ENCODE assay signal across 19 mouse cellular contexts in genomic region chr4:53452976-53453889, GRCm38 (mm10). TPM values are rescaled to one million over a fixed set of nuclear protein-coding genes. Genes with fewer than 3 reads are reported as not detected.
DNase-seq lines count a peak whose midpoint lies in the region; ATAC-seq and TF ChIP-seq lines count a peak whose summit lies in the region.
"Had no signal": no experiment of that assay in that cellular context is flagged by ENCODE, and none has a peak within 500 bp of the region (broad histone marks: within the 10 kb centered on the region; RNA-seq: fewer than 3 reads in every experiment).

No protein-coding gene starts in this region.

- in situ Hi-C loops in ES-E14 (cut with MboI; ENCODE audit: low sequenced_read_pairs in 2 of 2, unreplicated experiment in 2 of 2) = no loop called here

- H3K4me3 ChIP-seq in heart, embryonic 11.5 days (ENCODE audit: low read depth, low read length) = no peak overlapping the region
- H3K4me3 ChIP-seq in kidney, embryonic 15.5 days (replicated peaks) = no peak overlapping the region
- no peak overlapping the region for H3K4me3 ChIP-seq in ES-E14 (ENCODE audit: insufficient read depth in 1 of 2, low read depth in 1 of 2, low read length in 2 of 2, poor library complexity in 1 of 2, severe bottlenecking in 1 of 2)
- no peak overlapping the region for H3K4me3 ChIP-seq in intestine, postnatal 0 days (ENCODE audit: low read depth, low read length)
- H3K4me3 ChIP-seq: hindbrain, embryonic 12.5 days; neural tube, embryonic 15.5 days; stomach, embryonic 15.5 days had no signal

- no peaks in the 10 kb centered on the region for H3K36me3 ChIP-seq in heart, embryonic 11.5 days (ENCODE audit: control insufficient read depth, insufficient read depth, low read length)
- H3K36me3 ChIP-seq in kidney, embryonic 15.5 days = no peaks in the 10 kb centered on the region
- H3K36me3 ChIP-seq in ES-E14 (ENCODE audit: control insufficient read depth, insufficient read depth, low read length, poor library complexity, severe bottlenecking) = no peaks in the 10 kb centered on the region; the same call in 1 of the 2 replicates
- no peaks in the 10 kb centered on the region for H3K36me3 ChIP-seq in intestine, postnatal 0 days (ENCODE audit: control insufficient read depth, insufficient read depth)
- H3K36me3 ChIP-seq: hindbrain, embryonic 12.5 days; neural tube, embryonic 15.5 days; stomach, embryonic 15.5 days had no signal

- DNase-seq in heart, adult 9 months (ENCODE audit: low spot score in 2 of 2) = no peak
- DNase-seq in kidney, adult 8-10 months = no peak
- DNase-seq in ES-E14 (ENCODE audit: low read depth, low spot score) = no peak
- no peak for DNase-seq in frontal cortex, postnatal 14 days (ENCODE audit: low spot score in 2 of 2)
- DNase-seq in layer of hippocampus, postnatal 36 days = no peak
- DNase-seq: adrenal gland, postnatal 10 days; cerebellum, adult 8-10 months; gastrocnemius, postnatal 10 days; kidney, adult 18-20 months; layer of hippocampus, adult 9-11 months; liver, postnatal 0 days; thymus, postnatal 4 days had no signal

- WGBS in heart, embryonic 11.5 days (ENCODE audit: insufficient replicate concordance) = 36% methylated on average over 10 of the region's 10 CpGs
- 68% methylated on average over 10 of the region's 10 CpGs for WGBS in kidney, embryonic 15.5 days
- 42% methylated on average over 10 of the region's 10 CpGs for WGBS in intestine, postnatal 0 days

- no peaks in the 10 kb centered on the region for H3K27me3 ChIP-seq in heart, embryonic 11.5 days (ENCODE audit: control insufficient read depth, insufficient read depth, low read length)
- H3K27me3 ChIP-seq in kidney, embryonic 15.5 days = no peaks in the 10 kb centered on the region
- no peaks in the 10 kb centered on the region for H3K27me3 ChIP-seq in intestine, postnatal 0 days (replicated peaks; ENCODE audit: control insufficient read depth, insufficient read depth, low read length)
- H3K27me3 ChIP-seq: hindbrain, embryonic 12.5 days; neural tube, embryonic 15.5 days; stomach, embryonic 15.5 days had no signal

- H3K4me2 ChIP-seq in heart, embryonic 11.5 days = no peak overlapping the region; the same call in 1 of the 2 replicates
- no peak overlapping the region for H3K4me2 ChIP-seq in kidney, embryonic 15.5 days
- no peak overlapping the region for H3K4me2 ChIP-seq in intestine, postnatal 0 days (replicated peaks; ENCODE audit: low read depth)
- H3K4me2 ChIP-seq: hindbrain, embryonic 12.5 days; neural tube, embryonic 15.5 days; stomach, embryonic 15.5 days had no signal

- no peak for TF ChIP-seq CTCF in intestine, postnatal 0 days (IDR thresholded peaks at IDR 0.05; ENCODE audit: low read depth)

- peak; percentile 46; the same call in 1 of the 2 replicates for ATAC-seq in heart, embryonic 11.5 days (replicated peaks; ENCODE audit: insufficient number of reproducible peaks, low FRiP score, low TSS enrichment)
- no peak for ATAC-seq in kidney, embryonic 15.5 days (replicated peaks; ENCODE audit: low FRiP score)
- 0 out of 2 replicates have a peak, but pooled peaks have one; percentile 23 for ATAC-seq in intestine, postnatal 0 days
- ATAC-seq: forebrain, embryonic 16.5 days; liver, postnatal 0 days had no signal

- no peak overlapping the region for H3K9ac ChIP-seq in heart, embryonic 11.5 days (ENCODE audit: low read depth, low read length)
- no peak overlapping the region for H3K9ac ChIP-seq in kidney, embryonic 15.5 days
- H3K9ac ChIP-seq in ES-E14 (ENCODE audit: insufficient read depth, low read depth, low read length, poor library complexity, severe bottlenecking) = peak overlapping the region; percentile 40; the same call in 1 of the 2 replicates
- no peak overlapping the region for H3K9ac ChIP-seq in intestine, postnatal 0 days (ENCODE audit: low read depth, low read length)
- H3K9ac ChIP-seq: hindbrain, embryonic 12.5 days; liver, postnatal 0 days; neural tube, embryonic 15.5 days; stomach, embryonic 15.5 days had no signal

- H3K9me3 ChIP-seq in heart, embryonic 11.5 days (replicated peaks; ENCODE audit: control insufficient read depth, low read length) = no peaks in the 10 kb centered on the region
- H3K9me3 ChIP-seq in kidney, embryonic 15.5 days (replicated peaks) = no peaks in the 10 kb centered on the region
- H3K9me3 ChIP-seq in ES-E14 (ENCODE audit: control insufficient read depth, insufficient read depth, low read depth, low read length) = no peaks in the 10 kb centered on the region
- no peaks in the 10 kb centered on the region for H3K9me3 ChIP-seq in intestine, postnatal 0 days (ENCODE audit: control insufficient read depth)
- H3K9me3 ChIP-seq: hindbrain, embryonic 12.5 days; neural tube, embryonic 15.5 days; stomach, embryonic 15.5 days had no signal

- H3K4me1 ChIP-seq in heart, embryonic 11.5 days (ENCODE audit: control insufficient read depth, insufficient read depth, low read length) = peaks cover 30% of the 10 kb centered on the region
- peaks cover 37% of the 10 kb centered on the region for H3K4me1 ChIP-seq in kidney, embryonic 15.5 days
- peaks cover 1 to 24% of the 10 kb centered on the region in 2 experiments; a peak in 3 of 4 replicates for H3K4me1 ChIP-seq in ES-E14 (ENCODE audit: control insufficient read depth in 2 of 2, insufficient read depth in 2 of 2, low read length in 2 of 2, poor library complexity in 1 of 2)
- H3K4me1 ChIP-seq in intestine, postnatal 0 days (replicated peaks; ENCODE audit: control insufficient read depth, insufficient read depth, low read length) = peaks cover 10% of the 10 kb centered on the region; the same call in 1 of the 2 replicates
- H3K4me1 ChIP-seq: hindbrain, embryonic 12.5 days had no signal

- peak overlapping the region; percentile 77 for H3K27ac ChIP-seq in heart, embryonic 11.5 days (ENCODE audit: low read depth, low read length)
- H3K27ac ChIP-seq in kidney, embryonic 15.5 days = peak overlapping the region; percentile 76
- H3K27ac ChIP-seq in ES-E14 (ENCODE audit: insufficient read depth, low read depth, low read length, poor library complexity, severe bottlenecking) = peak overlapping the region; percentile 75; the same call in 1 of the 2 replicates
- no peak overlapping the region for H3K27ac ChIP-seq in intestine, postnatal 0 days (ENCODE audit: low read depth, low read length)
- H3K27ac ChIP-seq: hindbrain, embryonic 12.5 days; neural tube, embryonic 15.5 days; stomach, embryonic 15.5 days had no signal

TF ChIP-seq in ES-E14, 5 proteins besides CTCF, POLR2A, EP300 and RAD21:
- TF ChIP-seq HCFC1 (IDR thresholded peaks at IDR 0.05; ENCODE audit: borderline replicate concordance, insufficient read depth, low read length) (no peak), ZNF384 (IDR thresholded peaks at IDR 0.05; ENCODE audit: low read depth, low read length) (no peak), CHD2 (IDR thresholded peaks at IDR 0.05; ENCODE audit: low read depth, low read length) (no peak), ZC3H11A (IDR thresholded peaks at IDR 0.05; ENCODE audit: borderline replicate concordance, low read depth, low read length) (no peak), MAFK (IDR thresholded peaks at IDR 0.05; ENCODE audit: insufficient read depth, low read depth, low read length) (no peak)

RNA-seq across cellular contexts. Expression of gene Slc44a1, which starts 13.0 kb away (rescaled TPM):
- 19.5 and 25.5 TPM in 2 replicates for polyA plus RNA-seq in heart, embryonic 11.5 days (2014; fragmentation: Nextera tagmentation; extraction: Ambion mirVana)
- polyA plus RNA-seq in kidney, embryonic 15.5 days (2015; fragmentation: Nextera tagmentation; extraction: Ambion mirVana) = 38.0 and 38.1 TPM in 2 replicates
- 48.0 and 73.7 TPM in 2 replicates for total RNA-seq in ES-E14 (2012; rRNA removed)
- polyA plus RNA-seq in intestine, postnatal 0 days (2015; fragmentation: Nextera tagmentation; extraction: Ambion mirVana) = 27.9 and 28.3 TPM in 2 replicates
- 10 to 100 TPM; 83.8 to 91.3 TPM for total RNA-seq in layer of hippocampus, postnatal 36 days (2021)
